Mouse (Mus musculus): ENCODE data around the gene Ubqln2.

GRCm38 (mm10) chrX:153498665-153499293 lies 752 bp downstream of the Ubqln2 start:
- TF ChIP-seq CTCF (IDR thresholded peaks at IDR 0.05; ENCODE audit: borderline replicate concordance, insufficient read depth, low read depth, low read length) = no peak
- TF ChIP-seq POLR2A (IDR thresholded peaks at IDR 0.05; ENCODE audit: borderline replicate concordance, insufficient read depth, low read length) = no peak

Measured in cerebellum, adult 2 months (tissue).